Mouse (Mus musculus) small intestine, adult 10 weeks (tissue): Measurements from ENCODE around the gene Scamp4. TPM values are rescaled to one million over a fixed set of nuclear protein-coding genes. Genes with fewer than 3 reads are reported as not detected.

Source experiments
- polyA plus RNA-seq: library from polyadenylated mRNA; stranded (reverse); fragments of 350-450 nt; fragmentation: Illumina TruSeq; extraction: RNeasy Lipid Tissue Mini Kit (QIAGEN cat#74804); gene quantifications from one replicate; pipeline ENCODE4 v1.2.3, GENCODE M21; 2014; ENCODE audit warnings: low replicate concordance

The Scamp4 gene
- polyA plus RNA-seq, result 1.3 TPM

DNA sequence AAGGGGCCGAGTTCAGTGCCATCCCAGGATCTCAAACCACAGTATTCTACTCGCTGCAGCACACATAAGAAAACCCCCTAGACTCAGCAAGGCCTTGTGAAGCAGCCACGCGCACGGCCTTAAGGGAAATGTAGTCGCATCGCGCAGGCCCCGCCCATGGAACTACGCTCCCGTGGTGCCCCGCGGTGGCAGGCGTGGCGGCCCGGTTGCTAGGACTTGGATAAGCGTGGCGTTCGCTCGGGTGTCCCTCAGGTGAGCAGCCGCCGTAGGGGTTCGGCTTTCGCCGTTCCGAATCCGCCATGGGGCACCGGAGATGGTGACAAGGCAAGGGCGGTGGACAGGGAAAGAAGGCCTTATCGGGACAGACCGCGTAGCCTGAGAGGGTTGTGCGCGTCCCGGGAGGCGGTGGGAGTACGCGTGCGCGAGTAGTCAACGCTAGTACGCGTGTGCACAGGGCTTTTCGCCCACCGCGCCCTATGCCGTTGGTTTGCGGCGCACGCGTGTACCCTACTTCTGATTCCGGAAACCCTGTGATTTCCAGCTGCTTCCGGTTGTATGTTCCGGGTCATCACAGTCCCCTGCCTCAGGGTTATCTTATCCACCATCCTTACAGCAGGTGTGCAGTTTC is at the start of gene Scamp4, which contains the start of gene Adat3:
TSS of gene Scamp4 (plus strand) at position 175 of the 628 bp plus-strand sequence.
TSS of gene Adat3 (plus strand) at position 183 of the 628 bp plus-strand sequence.

DNA sequence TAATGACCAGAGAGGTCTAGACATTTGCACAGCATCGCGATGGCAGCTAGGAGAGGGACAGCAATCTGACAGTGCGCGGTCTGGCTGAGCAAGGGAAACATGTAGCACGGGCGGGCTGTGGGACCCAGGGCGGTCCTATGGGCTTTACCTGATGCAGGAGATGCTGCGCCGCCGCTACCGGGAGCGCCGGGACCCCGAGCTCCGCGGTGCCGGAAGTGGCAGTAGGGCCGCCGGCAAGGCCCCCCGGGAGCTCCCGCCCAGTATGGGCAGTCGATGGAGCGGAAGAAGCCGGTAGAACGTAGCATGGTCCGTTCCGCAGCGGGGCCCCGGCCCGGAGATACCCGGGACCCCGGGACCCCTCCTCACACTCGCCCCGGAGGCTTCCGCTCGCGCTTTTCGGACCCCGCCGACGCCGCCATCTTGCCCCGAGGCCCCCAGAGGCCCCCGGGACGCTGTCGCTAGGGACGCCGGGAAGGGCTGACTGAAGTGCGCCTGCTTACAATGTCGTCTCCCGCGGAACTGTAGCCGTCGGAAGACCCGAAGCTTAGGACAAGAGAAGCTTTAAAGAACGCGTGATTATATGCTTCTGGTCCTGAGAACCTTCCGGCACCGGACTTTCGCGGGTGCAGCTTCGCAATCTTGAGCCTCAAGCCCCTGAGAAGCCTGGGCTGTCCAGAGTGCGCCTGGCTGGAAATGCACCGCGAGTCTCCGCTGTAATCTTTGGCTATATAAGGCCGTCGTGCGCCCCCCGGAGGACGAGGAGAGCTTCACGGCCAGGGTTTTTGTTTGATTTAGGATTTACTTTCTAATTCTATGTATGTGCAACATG is 41.3 kb upstream of the Scamp4 start, which contains the start of gene Rexo1:
TSS of gene Rexo1 (minus strand) at position 445 of the 829 bp plus-strand sequence.

DNA sequence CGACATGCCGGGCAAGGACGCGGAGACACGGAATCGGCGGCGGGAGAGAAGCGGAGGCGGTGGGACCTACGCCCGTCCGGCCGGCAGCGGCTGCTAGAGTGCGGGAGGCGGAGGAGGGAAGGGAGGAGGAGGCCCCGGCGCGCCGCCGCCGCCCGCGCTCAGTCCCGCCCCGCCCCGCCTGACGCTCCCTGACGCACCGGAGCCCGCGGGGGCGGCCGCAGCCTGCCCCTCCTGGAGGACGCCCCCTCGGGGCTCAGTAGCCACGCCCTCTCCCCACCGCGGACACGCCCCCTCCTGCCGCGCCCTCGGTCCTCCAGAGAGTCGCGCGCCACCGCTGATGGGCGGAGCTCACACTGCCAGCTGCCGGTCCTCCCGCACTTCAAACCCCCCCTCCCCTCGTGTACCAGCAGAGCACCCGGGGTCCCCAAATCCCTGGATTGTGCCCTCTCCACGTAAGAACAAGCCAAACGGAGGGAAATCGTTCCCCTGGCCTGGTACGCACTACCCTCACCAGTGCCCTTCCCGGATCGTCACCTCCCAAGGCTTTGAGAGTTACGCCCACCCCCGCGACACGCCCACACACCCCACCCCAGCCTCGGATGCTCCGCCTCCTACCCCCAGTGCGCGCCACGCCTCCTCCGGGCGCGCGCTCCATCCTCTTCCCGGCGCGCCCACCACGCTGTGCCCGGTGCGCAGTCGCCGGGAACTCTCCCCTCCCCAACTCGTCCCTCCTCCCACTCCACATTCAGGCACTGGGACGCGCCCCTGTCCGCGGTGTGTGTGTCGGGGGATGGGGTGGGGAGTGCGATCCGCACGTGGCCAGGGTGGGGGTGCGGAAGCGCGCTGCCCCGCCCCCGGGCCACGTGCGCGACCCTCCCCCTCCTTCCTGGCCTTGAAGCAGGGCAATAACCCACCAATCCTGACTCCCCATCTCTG is 25.2 kb upstream of the Scamp4 start, which contains the start of gene Klf16:
TSS of gene Klf16 (minus strand) at position 127 of the 936 bp plus-strand sequence.

DNA sequence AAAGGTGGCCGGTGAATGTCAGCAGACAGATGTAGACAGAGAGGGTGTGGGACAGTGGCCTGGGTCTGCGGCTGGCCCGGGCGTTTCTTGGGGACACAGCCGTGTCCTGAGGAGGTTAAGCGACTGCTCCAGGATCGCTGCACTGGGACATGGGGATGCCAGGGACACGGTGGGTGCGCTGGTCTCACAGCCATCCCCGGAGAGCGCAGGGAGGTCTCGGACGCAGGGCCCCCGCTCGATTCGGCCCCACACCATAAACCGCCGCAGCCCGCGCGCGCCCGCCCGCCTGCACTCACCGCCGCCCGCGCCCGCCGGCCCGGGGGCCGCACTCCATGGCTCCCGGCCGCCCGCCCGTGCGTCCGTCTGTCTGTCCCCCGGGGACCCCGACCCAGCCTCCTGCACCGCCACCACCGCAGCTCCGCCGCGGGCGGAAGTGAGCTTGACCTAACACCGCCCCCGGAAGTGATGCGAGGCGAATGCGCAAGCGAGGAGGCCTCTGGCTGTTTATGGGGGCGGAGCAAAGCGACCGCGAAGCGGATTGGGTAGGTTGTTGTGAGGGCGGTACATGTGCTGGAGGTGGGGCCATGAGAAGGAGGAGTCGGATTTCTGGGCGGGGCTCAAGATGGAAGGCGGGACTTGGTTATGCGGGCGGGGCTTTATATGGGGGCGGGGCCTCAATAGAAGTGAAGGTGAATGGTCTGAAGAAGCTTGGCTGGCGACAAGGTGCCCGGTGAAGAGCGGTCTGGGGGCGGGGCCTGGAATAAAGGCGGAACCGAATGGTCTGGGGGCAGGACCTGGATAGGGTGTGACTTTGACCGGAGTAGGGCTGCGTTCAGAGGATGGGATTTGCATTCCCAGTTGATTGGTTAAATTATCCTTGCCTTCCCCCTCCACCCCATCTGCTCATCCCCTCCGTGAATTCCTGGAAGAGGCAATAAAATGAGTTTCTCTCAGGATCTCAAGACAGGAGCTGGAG is 12.5 kb upstream of the Scamp4 start, which contains the start of gene Abhd17a:
TSS of gene Abhd17a (minus strand) at position 463 of the 976 bp plus-strand sequence.

DNA sequence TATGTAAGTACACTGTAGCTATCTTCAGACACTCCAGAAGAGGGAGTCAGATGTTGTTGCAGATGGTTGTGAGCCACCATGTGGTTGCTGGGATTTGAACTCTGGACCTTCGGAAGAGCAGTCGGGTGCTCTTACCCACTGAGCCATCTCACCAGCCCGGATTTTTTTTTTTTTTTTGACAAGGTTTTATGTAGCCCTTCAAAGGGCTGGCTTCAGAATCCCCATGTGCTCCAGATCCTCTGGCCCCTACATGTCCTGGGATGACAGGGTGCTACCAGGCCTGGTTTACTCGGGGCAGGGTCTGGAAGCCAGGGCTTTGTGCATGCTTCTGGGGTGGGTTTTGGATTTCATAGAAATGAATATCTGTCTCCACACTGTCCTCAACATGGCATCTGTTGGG is 3.0 kb downstream of the Scamp4 start, which contains the start of gene Gm49322:
TSS of gene Gm49322 (plus strand) at position 301 of the 400 bp plus-strand sequence.

DNA sequence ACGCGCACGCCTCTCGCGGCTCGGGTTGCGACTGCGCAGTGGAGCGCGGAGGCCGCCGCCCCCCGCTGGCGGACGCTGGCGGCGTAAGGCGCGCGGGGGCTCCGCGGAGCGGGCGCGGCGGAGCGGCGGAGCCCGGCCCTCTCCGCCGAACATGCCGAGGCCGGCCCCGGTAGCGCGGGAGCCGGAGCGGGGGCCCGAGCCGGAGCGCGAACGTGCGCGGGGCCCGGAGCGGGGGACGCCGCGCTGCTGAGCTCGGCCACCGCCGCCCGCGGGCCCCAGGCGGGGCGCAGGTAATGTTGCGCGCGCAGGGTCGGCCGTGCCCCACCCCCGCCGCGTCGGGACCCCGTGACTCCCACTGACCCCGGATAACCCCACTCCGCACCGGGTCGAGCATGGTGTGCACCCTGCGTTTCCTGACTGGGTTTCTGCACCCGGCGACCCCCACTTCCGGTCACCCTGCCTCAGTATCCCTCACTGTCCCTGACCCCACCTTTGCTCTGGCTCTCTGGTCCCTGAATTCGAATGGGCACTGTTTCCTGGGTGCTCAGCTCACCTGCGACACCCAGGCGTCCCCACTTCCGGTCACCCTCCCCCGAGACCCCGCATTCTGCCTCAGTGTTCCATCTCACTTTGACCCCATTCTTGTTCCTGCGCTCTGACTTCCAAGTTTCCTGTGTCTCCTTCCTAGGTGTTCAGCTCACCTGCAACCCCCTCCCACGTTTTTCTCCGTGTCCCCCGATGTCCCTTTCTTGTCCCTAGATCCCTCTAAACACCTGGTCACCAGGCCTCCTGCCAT is 20.2 kb downstream of the Scamp4 start, which contains the start of gene Csnk1g2:
TSS of gene Csnk1g2 (plus strand) at position 178 of the 796 bp plus-strand sequence.

GRCm38 (mm10) chr10:80656863-80657623 is 54.4 kb downstream of the Scamp4 start, which contains the start of gene Btbd2:
TSS of gene Btbd2 (minus strand) at chr10:80657071.

Other genes starting within 250 kb of the Scamp4 start
- not detected for gene Plk5, start 246.4 kb upstream of the Scamp4 start, polyA plus RNA-seq
- 2.9 TPM for gene Mex3d, start 215.2 kb upstream of the Scamp4 start, polyA plus RNA-seq
- gene Mbd3, start 203.3 kb upstream of the Scamp4 start, polyA plus RNA-seq, result not detected
- 1.4 TPM for gene Uqcr11, start 196.0 kb upstream of the Scamp4 start, polyA plus RNA-seq
- 4.8 TPM for gene Tcf3, start 169.2 kb upstream of the Scamp4 start, polyA plus RNA-seq
- 0.11 TPM for gene Onecut3, start 108.0 kb upstream of the Scamp4 start, polyA plus RNA-seq
- not detected for gene Atp8b3, start 63.7 kb upstream of the Scamp4 start, polyA plus RNA-seq
- gene Rexo1, start 41.3 kb upstream of the Scamp4 start, polyA plus RNA-seq, result 0.15 TPM
- gene Klf16, start 25.6 kb upstream of the Scamp4 start, polyA plus RNA-seq, result 1.0 TPM
- gene Abhd17a, start 12.5 kb upstream of the Scamp4 start, polyA plus RNA-seq, result not detected
- not detected for gene Adat3, start within 50 bp of the Scamp4 start, polyA plus RNA-seq
- not detected for gene Gm49322, start 3.1 kb downstream of the Scamp4 start, polyA plus RNA-seq
- 0.41 TPM for gene Csnk1g2, start 20.0 kb downstream of the Scamp4 start, polyA plus RNA-seq
- gene Btbd2, start 54.2 kb downstream of the Scamp4 start, polyA plus RNA-seq, result 0.19 TPM
- gene Mknk2, start 75.2 kb downstream of the Scamp4 start, polyA plus RNA-seq, result 0.56 TPM
- 2.5 TPM for gene Mob3a, start 99.1 kb downstream of the Scamp4 start, polyA plus RNA-seq
- gene Izumo4, start 99.3 kb downstream of the Scamp4 start, polyA plus RNA-seq, result not detected
- gene Ap3d1, start 139.4 kb downstream of the Scamp4 start, polyA plus RNA-seq, result 7.6 TPM
- gene Dot1l, start 152.3 kb downstream of the Scamp4 start, polyA plus RNA-seq, result 4.4 TPM
- gene Sf3a2, start 195.3 kb downstream of the Scamp4 start, polyA plus RNA-seq, result 1.9 TPM
- gene Plekhj1, start 195.8 kb downstream of the Scamp4 start, polyA plus RNA-seq, result not detected
- gene Amh, start 202.4 kb downstream of the Scamp4 start, polyA plus RNA-seq, result not detected
- gene Jsrp1, start 210.6 kb downstream of the Scamp4 start, polyA plus RNA-seq, result not detected
- 174 TPM for gene Oaz1, start 223.8 kb downstream of the Scamp4 start, polyA plus RNA-seq
- not detected for gene Lingo3, start 241.2 kb downstream of the Scamp4 start, polyA plus RNA-seq